Mouse (Mus musculus) Muller cell, postnatal 12 days (primary cell): ENCODE measurements at regions not wholly inside any gene's neighbourhood (a gene's known extent, or its start where the extent isn't known, plus 50 kb on each side); places are given as distances from the start of the nearest gene placed in this dataset.
A peak's percentile ranks its signal among the peaks of the same experiment; 100 is the strongest.

Experiments
- DNase-seq: peaks from one replicate; pipeline ENCODE4 v3.0.0-alpha.2; 2015; ENCODE audit errors: inconsistent ontology term

DNA sequence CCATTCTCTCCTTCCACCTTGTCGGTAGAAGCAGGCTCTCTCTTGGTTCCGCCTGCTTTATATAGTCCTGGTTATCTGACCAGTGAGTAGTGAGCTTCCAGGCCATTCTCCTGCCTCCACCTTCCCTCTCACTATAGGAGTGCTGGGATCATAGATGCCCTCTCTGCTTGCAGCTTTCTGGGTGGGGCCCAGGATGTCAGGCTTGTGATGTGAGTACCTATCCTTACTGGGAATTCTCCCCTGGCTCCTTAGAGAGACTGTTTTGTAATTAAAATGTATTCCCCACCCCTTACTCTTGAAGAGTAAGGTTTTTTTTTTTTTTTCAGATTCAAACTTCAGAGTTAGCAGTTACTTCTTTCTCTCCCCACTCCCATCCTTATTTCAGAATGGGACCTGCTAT is 291.1 kb upstream of the Rtl1 start:
- no peak for DNase-seq

DNA sequence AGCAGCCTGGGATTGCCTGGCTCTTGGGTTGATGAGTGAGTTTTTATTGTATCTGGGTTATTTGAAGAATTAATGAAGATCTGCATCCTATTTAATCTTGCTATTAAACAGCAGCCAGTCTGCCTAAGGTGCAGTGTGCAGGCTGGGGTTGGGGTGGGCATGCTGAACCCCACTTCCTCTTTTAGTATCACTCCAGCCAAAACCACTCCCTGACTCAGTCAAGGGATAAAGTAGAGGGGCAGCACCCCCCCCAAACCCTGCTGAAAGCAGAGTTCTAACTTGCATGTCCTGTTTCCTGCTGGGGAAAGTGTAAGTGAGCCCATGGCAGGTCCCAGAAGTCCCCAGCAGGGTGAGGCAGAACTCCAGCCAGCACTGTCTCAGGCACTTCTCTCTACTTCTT is 292.7 kb upstream of the Rtl1 start:
- no peak for DNase-seq

DNA sequence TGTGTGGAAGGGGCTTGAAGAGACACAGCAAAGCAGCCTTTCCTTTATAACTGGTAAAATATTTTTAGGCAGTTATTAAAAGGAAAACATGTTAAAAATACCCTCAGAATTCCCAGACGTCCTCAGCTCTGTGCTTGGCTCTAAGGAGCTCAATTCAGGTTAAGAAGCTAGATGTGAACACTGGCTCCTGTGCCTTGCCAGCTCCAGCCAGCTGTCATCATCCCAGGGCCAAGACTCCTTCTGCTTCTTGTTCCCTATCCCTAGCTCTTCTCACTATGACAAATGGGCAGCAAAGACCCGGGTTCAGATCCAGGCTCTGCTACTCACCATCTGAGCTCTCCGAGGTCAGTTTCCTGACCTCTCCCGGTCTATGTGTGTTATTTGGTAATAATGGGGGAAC is 293.5 kb upstream of the Rtl1 start:
- DNase-seq: no peak

DNA sequence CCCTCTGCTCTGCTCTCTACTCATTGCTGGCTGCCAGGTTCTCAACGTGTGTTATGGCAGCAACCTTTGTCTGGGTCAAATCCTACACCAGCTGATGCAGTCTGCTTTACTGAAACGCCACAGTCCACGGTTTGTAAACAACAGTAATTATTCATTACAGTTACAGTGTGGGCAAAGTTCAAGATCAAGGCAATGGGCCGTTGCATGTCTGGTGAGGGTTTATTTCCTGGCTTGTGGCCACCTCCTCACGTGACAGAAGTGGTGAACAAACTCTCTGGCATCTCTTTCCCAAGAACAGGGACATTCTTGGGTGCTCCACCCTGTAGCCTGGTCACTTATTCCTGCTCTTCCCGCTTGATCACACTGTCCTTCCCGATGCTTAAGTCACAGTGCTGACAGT is 295.3 kb upstream of the Rtl1 start:
- peak; percentile 45 for DNase-seq

DNA sequence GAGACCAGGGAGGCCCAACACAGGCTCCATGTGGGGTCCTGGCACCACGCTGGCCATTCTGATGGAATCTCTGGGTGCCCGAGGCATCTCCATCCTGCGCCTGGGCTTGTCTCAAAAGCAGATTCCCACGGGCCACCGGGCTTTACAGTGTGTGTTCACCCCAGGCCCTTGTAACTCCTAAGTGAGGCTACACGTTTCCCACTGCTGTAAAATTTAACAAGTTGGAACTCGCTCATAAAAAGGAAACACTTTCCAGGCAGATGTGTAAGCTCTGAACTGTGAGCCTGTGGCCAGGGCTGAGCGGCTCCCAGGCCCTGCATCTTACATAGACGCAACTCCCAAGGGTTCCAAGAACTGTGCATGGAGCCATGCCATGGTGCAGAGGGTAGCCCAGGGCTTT is 296.3 kb upstream of the Rtl1 start:
- no peak for DNase-seq

DNA sequence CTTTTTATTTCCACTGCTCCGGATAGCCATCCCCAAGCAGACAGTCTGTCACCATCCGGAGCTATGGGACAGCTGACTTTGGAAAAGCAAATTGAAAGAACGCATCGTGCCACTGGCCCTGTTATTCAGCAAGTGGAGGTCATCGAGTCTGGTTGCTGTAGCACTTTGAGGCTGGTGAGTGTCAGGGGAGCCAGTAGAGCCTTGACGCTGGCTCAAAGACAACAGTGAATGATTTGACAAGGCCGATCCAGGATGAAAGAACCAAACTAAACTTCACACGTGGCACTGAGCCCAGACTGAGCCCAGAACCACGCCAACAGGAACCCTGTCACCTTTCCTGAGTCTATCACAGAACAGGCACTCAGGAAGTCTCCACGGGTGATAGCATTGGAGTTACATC is 296.8 kb upstream of the Rtl1 start:
- DNase-seq: no peak

DNA sequence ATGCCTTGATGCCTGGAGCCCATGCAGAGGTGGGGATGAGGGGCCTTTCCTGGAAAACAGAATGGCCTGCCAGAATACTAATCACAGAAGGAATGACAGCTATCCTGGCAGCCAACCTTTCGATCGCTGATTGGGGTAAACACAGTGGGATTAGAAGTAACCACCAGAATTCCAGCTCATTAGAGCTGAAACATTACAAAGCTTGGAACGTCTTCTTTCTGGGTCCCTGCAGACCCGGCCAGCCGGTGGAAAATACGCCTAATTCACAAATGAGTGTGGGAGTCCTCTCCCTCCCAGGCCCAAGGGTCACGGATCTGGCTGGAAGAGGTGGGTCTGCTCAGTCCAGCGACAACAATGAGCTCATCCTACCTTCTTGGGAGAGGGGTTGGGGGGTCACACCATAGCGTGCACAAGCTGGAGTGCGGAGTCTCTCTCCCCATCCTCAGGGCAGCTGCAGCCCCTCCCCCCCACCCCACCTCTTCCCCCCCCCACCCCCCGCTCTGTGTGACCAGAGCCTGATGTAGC is 297.8 kb upstream of the Rtl1 start:
- DNase-seq: peak; percentile 91

DNA sequence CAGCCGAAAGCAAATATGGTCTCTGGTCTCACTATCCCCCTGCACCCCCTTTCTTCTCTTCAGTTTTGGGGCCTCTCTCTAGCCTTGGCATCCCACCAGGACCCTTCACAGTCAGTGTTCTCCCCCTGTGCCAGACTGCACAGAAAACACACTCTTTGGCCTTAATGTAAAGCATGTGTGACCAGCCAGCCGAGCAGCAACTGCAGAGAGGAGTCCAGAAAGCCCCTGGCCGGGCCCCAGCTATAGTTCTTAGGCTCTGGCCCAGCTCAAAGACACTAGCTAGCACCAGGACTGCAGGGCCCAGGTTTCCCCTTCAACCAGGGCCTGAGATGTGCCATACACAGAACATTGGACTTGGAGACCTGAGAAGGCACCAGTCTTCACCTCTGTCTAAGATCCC is 299.3 kb upstream of the Rtl1 start:
- no peak for DNase-seq

DNA sequence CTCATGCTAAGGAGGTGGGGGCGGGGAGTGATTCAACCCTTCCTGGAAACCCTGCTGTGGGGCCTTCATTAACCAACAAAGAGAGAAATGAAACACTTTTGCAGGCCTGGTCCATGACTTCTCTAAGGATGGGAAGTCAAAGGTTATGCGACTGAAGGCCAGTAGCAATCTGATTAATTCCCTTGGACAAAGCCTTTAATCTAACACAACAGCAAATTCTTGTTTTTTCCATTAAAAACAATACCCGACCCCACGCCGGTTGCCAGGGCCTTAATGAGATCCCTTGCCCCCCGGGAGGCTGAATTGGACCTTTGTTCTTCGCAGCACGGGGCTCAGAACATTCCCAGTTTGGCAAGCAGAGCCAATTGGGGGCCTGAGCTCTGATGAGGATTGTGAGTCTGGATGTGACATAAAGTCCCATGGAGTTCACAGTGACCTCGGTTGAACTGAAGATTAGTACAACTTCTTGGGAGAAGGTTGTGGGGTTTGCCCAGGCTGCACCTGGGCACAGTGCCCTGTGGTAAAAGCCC is 310.9 kb upstream of the Rtl1 start:
- peak; percentile 92 for DNase-seq

DNA sequence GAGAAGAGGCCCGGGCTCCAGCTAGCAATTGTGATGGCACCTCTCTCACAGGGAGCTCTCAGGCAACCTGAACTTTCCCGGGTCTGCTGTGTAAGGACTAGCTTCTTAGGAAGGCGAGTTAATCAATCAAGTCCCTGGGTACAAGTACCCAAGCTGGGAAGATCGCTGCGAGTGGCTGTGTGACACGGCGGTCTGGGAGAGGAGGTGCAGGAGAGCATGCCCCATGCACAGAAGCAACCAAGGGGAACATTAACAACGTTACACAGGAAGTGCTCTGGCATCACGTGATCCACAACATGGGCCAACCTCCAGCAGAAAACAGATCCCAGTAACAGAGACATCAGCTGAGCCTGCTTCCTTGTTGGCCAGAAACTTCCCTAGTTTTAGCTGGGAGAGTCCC is 311.4 kb upstream of the Rtl1 start:
- no peak for DNase-seq

DNA sequence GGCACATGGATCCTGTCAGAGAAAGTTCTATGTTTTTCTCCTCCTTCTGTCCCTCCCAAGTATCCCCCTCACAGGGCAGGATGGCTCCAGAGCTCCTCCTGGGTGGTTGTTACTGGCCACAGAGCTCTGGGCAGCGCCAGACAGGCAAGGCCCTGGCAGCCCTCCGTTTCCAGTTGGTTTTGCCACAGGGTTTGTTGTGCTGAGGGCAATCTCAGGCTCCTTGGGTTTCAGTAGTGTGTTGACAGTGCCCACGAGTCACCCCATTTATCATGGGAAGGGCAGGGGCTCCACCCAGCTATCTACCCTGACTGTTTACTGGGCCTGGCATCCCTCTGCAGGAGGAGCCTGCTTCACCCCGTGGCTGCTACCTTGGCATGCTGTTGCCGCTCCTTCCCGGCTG is 317.6 kb upstream of the Rtl1 start:
- DNase-seq: no peak

DNA sequence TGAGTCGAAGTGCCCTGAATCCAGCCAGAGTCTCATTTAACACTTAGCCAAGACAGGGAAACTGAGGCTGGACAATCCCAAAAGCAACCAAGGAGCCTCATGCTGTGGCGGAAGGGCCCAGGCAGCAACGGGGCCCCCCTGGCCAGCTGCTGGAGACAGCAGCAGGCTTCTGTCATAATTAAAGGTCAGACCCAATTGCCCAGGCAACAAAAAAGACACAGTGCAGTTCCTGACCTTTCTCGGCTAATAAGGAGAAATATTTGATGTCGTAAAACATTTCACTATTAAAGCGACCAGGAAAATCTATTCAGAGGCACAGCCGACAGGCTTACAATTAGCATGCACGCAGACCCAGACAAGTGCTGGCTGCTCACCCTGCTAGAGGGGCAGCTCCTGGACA is 318.8 kb upstream of the Rtl1 start:
- DNase-seq: no peak

DNA sequence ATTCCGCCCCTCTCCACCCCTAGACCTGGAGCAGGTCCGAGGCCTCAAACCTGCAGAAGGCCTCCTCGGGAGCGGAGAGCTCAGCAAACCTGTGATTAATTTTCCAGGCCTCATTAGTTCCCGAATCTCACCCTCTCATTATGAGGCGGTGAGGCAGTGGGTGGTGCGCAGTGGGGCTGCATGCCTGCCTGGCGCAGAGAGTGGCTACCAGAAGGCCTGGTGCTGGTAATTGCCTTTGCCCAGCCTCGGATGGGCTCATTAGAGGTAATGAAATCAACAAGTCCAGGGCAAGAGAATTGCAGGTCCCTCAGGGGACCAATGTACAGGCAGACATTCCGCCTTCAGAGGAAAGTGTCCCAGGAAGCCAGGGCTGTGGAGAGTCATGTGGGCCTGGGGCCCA is 322.0 kb upstream of the Rtl1 start:
- no peak for DNase-seq

DNA sequence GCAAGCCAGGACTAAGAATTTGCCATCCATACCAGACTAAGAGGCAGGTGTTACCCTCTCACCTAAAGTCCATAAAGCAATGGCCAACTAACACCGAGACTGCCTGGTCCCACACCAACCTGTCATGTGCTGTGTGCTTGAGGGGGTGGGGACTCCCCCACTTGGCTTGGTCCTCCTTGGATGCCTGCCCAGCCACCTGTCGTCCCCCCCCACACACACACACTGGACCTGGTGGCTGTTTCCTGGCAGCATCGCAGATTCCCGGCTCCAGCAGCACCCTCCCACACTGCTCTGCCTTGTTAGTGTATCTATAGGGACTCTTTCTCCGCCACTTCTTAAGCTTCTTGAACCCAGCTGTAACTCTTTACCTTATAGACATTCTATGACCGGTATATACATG is 325.7 kb upstream of the Rtl1 start:
- no peak for DNase-seq

DNA sequence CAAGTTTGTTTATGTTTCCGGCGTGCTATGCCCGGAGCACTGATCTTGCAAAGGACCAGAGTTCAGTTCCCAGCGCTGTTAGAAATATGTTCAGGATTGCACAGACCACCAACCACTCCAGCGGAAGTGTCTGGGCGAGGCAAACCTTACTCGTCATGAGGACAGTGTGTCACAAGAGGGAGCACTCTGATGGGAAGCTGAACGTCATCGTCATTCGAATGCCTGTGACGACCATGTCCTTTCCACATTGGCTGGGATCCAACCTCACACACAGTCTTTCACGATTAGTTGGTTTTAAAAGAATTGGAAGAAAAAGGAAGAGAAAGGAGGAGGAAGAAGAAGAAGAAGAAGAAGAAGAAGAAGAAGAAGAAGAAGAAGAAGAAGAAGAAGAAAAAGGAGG is 326.5 kb upstream of the Rtl1 start:
- no peak for DNase-seq

DNA sequence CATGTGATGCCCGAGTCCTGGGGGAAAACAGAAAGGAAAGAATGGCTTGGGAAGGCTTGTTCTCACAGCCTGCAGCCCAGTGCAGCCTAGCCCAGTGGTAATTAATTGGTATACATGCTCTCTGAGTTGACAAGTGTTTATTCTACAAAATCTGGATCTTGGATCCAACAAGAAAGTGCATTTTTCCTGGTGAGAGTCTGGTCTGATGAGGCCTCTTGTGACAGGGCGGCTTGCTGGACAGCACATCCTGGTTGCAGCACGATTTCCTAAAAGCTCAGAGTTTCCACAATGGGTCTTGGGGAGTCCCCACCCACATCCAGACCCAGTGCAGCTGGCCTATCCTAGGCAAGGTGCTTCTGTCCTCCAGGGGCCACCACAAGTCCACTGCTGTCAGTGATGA is 332.7 kb upstream of the Dio3 start:
- DNase-seq: no peak

DNA sequence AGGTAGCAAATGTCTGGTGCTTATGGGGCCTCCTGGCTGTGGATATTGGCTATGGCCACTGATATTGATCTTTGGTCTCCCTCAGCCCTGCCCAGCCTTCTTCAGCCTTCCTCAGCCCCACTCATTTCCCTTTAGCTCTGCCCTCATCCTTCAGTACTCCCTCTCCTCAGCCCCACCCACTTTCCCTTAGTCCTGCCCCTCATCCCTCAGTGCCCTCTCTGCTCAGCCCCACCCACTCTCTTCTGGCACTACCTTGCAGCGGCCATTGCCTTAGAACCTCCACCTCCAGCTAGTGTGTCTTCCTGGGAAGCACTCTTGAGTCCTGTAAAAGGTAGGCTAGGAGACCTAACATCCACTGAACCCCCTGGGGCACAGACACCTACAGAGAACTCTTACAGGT is 331.9 kb upstream of the Dio3 start:
- DNase-seq: no peak

DNA sequence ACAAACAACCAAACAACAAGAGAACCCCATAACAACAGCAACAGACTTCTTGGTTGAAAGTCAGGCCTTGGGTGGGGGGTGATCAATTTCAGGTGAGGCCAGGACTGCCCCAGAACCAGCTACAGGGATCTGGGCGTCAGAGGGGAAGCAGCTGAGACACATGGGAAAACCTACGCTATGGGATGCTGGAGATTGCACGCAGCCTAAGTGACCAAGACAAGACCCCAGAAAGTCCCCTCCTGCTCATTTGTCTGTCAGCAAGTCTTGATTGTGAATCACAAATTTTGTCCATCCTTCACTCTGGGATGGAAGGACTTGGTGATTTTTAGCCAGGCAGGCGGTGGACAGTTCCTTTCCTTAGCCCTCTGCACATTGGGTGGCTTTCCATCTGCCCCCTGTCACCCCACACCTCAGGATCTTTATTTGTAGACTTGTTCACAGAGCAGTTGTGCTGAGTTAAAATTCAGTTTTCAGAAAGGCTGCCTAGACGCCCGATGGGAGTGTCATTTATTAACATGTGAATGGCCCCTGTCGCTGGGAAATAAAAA is 330.9 kb upstream of the Dio3 start:
- DNase-seq: no peak

DNA sequence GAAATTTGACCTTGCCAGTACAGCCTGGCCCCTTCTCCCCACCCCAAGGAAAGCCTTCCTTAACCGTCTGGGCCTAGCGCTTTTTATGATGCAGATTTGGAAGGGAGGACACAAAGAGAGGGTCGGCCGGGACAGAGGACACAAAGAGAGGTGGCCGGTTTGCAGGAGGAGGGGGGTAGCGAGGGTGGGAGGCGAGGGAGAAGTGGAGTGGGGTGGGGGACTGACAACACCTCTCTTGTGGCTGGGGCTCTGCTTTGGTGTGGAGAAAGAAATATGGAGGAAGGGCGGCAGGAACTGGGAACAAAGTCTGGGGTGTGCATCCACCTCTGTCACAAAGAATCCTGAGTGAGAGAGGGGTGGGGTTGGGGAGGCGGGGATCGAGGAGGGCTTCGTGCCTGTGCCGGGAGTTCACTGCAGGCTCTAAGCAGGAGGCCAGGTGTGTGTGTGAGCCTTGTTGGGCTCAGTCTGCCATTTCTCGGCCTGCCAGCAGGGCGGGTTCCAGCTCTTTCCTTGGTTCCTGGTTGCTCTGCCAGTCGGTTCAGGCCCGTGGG is 330.4 kb upstream of the Dio3 start:
- DNase-seq: no peak

DNA sequence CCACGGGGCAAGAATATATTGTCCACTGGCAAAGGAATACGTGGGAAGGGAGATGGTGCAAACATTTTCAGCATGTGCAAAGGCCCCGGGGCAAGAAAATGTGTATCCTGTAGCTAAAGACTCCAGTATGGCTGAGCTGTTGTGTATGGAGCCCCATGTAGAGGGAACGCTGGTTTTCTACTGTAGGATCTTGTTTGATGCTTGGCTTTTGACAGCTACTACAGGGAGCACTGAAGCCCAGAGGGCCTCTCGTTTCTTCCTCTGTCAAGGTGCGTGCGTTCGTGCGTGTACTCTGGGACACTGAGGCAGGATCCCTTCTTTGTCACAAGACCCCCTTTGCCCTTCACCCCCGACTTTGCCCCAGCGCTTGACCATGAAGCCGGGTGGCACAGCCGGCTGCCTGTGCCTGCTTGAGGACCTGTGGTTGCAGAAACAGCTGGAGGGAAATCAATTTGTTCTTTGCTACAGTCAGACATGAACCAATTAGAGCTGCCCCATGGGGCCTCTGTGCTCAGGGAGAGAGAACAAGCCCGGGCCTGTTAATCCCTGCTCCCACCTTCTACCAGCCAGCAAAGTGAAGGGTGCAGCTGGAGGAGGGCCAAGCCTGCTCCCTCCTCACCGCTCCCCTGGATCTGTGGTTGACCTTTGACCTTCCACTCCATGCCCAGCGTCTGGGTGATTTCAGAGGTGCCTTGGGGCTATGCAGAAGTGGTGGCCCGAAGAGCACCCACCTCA is 329.5 kb upstream of the Dio3 start:
- no peak for DNase-seq

DNA sequence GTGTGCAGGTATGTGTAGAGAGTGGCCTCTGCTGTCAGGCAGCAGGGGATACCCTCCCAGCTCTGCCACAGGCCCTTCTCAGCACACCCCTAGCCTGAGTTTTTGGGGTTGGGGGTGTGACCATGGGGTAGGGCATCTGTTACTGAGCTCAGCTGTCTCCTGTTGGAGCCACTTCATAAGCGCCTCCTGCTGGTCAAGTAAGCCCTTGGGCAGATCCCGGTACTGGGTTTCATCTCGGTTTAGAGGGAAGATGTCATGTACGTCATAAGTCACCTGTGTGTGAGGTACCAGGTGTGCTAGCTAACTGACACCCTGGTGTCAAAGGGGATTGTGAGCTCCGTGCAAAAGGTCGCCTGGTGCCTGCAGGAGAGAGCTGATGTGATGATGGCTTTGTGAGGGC is 328.2 kb upstream of the Dio3 start:
- no peak for DNase-seq

DNA sequence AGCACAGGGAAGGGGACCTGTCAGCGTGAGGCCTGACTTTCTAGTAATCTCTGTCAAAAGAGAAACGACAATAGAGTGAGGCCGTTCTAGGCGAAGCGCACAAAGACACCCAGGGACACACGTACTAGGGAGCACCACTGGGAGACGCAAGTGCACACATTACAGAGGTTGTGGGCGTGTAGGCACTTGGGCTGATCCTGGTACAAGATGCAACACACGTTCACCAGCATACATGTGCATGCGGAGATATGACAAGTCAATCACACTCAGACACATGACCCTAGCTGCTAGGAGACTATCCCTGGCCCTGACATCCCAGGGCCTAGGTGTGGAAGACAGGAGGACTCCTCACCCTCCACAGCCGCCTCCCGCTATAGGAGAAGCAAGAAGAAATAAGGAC is 327.4 kb upstream of the Dio3 start:
- DNase-seq: no peak

DNA sequence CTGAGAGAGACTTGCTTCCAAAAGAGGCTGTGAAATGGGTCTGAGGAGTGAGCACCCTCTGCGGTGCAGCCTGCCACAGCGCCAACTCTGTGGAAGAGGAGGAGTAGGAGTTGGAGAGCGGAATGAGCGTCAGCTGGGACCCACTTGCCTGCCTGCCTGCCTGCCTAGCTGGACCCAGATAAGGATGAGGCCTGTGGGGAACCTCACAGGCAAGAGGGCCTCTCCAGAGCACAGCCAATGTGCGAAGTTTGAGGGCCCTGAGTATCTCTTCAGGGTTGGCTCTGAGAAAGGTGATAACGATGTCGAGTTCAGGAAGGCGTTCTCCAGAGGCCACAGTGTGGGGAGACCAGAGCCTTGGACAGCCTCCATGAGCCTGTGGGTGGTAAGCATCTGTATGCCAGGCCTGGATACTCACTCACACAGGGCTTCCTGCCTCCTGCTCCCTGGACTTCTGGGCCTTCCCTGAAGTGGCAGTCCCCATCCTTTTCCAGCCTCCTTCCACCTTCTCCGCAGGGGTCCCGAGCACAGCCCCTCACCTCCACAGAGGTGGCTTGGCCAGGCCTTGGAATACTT is 326.9 kb upstream of the Dio3 start:
- DNase-seq: no peak
